Mouse (Mus musculus): ENCODE measurements around the gene Pdcd4. TPM values are rescaled to one million over a fixed set of nuclear protein-coding genes. Genes with fewer than 3 reads are reported as not detected.

Gene Pdcd4
- polyA plus RNA-seq, 1 experiment from 2014 or later = 62.0 TPM

- WGBS = 90% methylated on average over 1 of the region's 1 CpGs
- Histone ChIP-seq H3K9ac (ENCODE audit: low read length) (no peak overlapping the region), H3K27me3 (ENCODE audit: control insufficient read depth, insufficient read depth, low read length) (no peaks in the 10 kb centered on the region), H3K4me1 (ENCODE audit: control insufficient read depth, insufficient read depth, low read length) (no peaks in the 10 kb centered on the region), H3K4me2 (ENCODE audit: low read depth) (no peak overlapping the region), H3K27ac (ENCODE audit: low read depth, low read length) (no peak overlapping the region), H3K36me3 (ENCODE audit: control insufficient read depth, insufficient read depth, low read length) (no peaks in the 10 kb centered on the region), H3K4me3 (ENCODE audit: low read depth, low read length) (no peak overlapping the region), H3K9me3 (ENCODE audit: control insufficient read depth, low read length) (no peaks in the 10 kb centered on the region)
- DNase-seq (ENCODE audit: low spot score) (no peak), ATAC-seq (ENCODE audit: insufficient read depth, low FRiP score, low TSS enrichment) (no peak)
These were observed 23.2 kb upstream of the Pdcd4 start for GRCm38 (mm10) chr19:53868796-53869195.

GRCm38 (mm10) chr19:53869427-53870385 is 22.3 kb upstream of the Pdcd4 start:
- Histone ChIP-seq H3K4me2 (ENCODE audit: low read depth) (no peak overlapping the region), H3K27me3 (ENCODE audit: control insufficient read depth, insufficient read depth, low read length) (no peaks in the 10 kb centered on the region), H3K9me3 (ENCODE audit: control insufficient read depth, low read length) (no peaks in the 10 kb centered on the region), H3K36me3 (ENCODE audit: control insufficient read depth, insufficient read depth, low read length) (no peaks in the 10 kb centered on the region), H3K4me3 (ENCODE audit: low read depth, low read length) (no peak overlapping the region), H3K27ac (ENCODE audit: low read depth, low read length) (no peak overlapping the region), H3K4me1 (ENCODE audit: control insufficient read depth, insufficient read depth, low read length) (no peaks in the 10 kb centered on the region), H3K9ac (ENCODE audit: low read length) (no peak overlapping the region)
- ATAC-seq (ENCODE audit: insufficient read depth, low FRiP score, low TSS enrichment) = no peak
- DNase-seq (ENCODE audit: low spot score) = no peak
- WGBS = 76% methylated on average over 4 of the region's 4 CpGs

- ATAC-seq (ENCODE audit: insufficient read depth, low FRiP score, low TSS enrichment) = no peak
- Histone ChIP-seq H3K9me3 (ENCODE audit: control insufficient read depth, low read length) (no peaks in the 10 kb centered on the region), H3K27me3 (ENCODE audit: control insufficient read depth, insufficient read depth, low read length) (no peaks in the 10 kb centered on the region), H3K36me3 (ENCODE audit: control insufficient read depth, insufficient read depth, low read length) (no peaks in the 10 kb centered on the region), H3K4me1 (ENCODE audit: control insufficient read depth, insufficient read depth, low read length) (no peaks in the 10 kb centered on the region), H3K27ac (ENCODE audit: low read depth, low read length) (no peak overlapping the region), H3K4me2 (ENCODE audit: low read depth) (no peak overlapping the region), H3K4me3 (ENCODE audit: low read depth, low read length) (no peak overlapping the region), H3K9ac (ENCODE audit: low read length) (no peak overlapping the region)
- no peak for DNase-seq (ENCODE audit: low spot score)
- 59% methylated on average over 2 of the region's 2 CpGs for WGBS
These were observed 21.5 kb upstream of the Pdcd4 start for GRCm38 (mm10) chr19:53870568-53870967.

- no peak for DNase-seq (ENCODE audit: low spot score)
- Histone ChIP-seq H3K9ac (ENCODE audit: low read length) (no peak overlapping the region), H3K4me2 (ENCODE audit: low read depth) (no peak overlapping the region), H3K27ac (ENCODE audit: low read depth, low read length) (no peak overlapping the region), H3K36me3 (ENCODE audit: control insufficient read depth, insufficient read depth, low read length) (no peaks in the 10 kb centered on the region), H3K4me1 (ENCODE audit: control insufficient read depth, insufficient read depth, low read length) (no peaks in the 10 kb centered on the region), H3K27me3 (ENCODE audit: control insufficient read depth, insufficient read depth, low read length) (no peaks in the 10 kb centered on the region), H3K9me3 (ENCODE audit: control insufficient read depth, low read length) (no peaks in the 10 kb centered on the region), H3K4me3 (ENCODE audit: low read depth, low read length) (no peak overlapping the region)
- no peak for ATAC-seq (ENCODE audit: insufficient read depth, low FRiP score, low TSS enrichment)
- WGBS = 83% methylated on average over 6 of the region's 6 CpGs
These were observed 20.5 kb upstream of the Pdcd4 start for GRCm38 (mm10) chr19:53871502-53871901.

GRCm38 (mm10) chr19:53872994-53873713 is 18.9 kb upstream of the Pdcd4 start:
- DNase-seq (ENCODE audit: low spot score) (no peak), ATAC-seq (ENCODE audit: insufficient read depth, low FRiP score, low TSS enrichment) (no peak)
- H3K9me3 ChIP-seq (ENCODE audit: control insufficient read depth, low read length) = no peaks in the 10 kb centered on the region
- H3K27me3 ChIP-seq (ENCODE audit: control insufficient read depth, insufficient read depth, low read length) = no peaks in the 10 kb centered on the region
- H3K4me3 ChIP-seq (ENCODE audit: low read depth, low read length) = no peak overlapping the region
- H3K27ac ChIP-seq (ENCODE audit: low read depth, low read length) = no peak overlapping the region
- WGBS = 88% methylated on average over 6 of the region's 6 CpGs
- H3K9ac ChIP-seq (ENCODE audit: low read length) = no peak overlapping the region
- no peaks in the 10 kb centered on the region for H3K36me3 ChIP-seq (ENCODE audit: control insufficient read depth, insufficient read depth, low read length)
- no peaks in the 10 kb centered on the region for H3K4me1 ChIP-seq (ENCODE audit: control insufficient read depth, insufficient read depth, low read length)
- H3K4me2 ChIP-seq (ENCODE audit: low read depth) = no peak overlapping the region

GRCm38 (mm10) chr19:53875246-53875645 is 16.8 kb upstream of the Pdcd4 start:
- H3K27me3 ChIP-seq (ENCODE audit: control insufficient read depth, insufficient read depth, low read length) = no peaks in the 10 kb centered on the region
- H3K9ac ChIP-seq (ENCODE audit: low read length) = no peak overlapping the region
- H3K4me3 ChIP-seq (ENCODE audit: low read depth, low read length) = no peak overlapping the region
- H3K4me2 ChIP-seq (ENCODE audit: low read depth) = no peak overlapping the region
- DNase-seq (ENCODE audit: low spot score) = no peak
- no peak for ATAC-seq (ENCODE audit: insufficient read depth, low FRiP score, low TSS enrichment)
- H3K4me1 ChIP-seq (ENCODE audit: control insufficient read depth, insufficient read depth, low read length) = no peaks in the 10 kb centered on the region
- H3K27ac ChIP-seq (ENCODE audit: low read depth, low read length) = no peak overlapping the region
- WGBS = 92% methylated on average over 6 of the region's 6 CpGs
- no peaks in the 10 kb centered on the region for H3K36me3 ChIP-seq (ENCODE audit: control insufficient read depth, insufficient read depth, low read length)
- no peaks in the 10 kb centered on the region for H3K9me3 ChIP-seq (ENCODE audit: control insufficient read depth, low read length)

- H3K9ac ChIP-seq (ENCODE audit: low read length) = no peak overlapping the region
- no peaks in the 10 kb centered on the region for H3K4me1 ChIP-seq (ENCODE audit: control insufficient read depth, insufficient read depth, low read length)
- no peak overlapping the region for H3K27ac ChIP-seq (ENCODE audit: low read depth, low read length)
- no peak for ATAC-seq (ENCODE audit: insufficient read depth, low FRiP score, low TSS enrichment)
- 78% methylated on average over 1 of the region's 1 CpGs for WGBS
- H3K9me3 ChIP-seq (ENCODE audit: control insufficient read depth, low read length) = no peaks in the 10 kb centered on the region
- DNase-seq (ENCODE audit: low spot score) = no peak
- no peaks in the 10 kb centered on the region for H3K36me3 ChIP-seq (ENCODE audit: control insufficient read depth, insufficient read depth, low read length)
- no peaks in the 10 kb centered on the region for H3K27me3 ChIP-seq (ENCODE audit: control insufficient read depth, insufficient read depth, low read length)
- no peak overlapping the region for H3K4me3 ChIP-seq (ENCODE audit: low read depth, low read length)
- H3K4me2 ChIP-seq (ENCODE audit: low read depth) = no peak overlapping the region
These were observed 14.3 kb upstream of the Pdcd4 start for GRCm38 (mm10) chr19:53877779-53878178.

GRCm38 (mm10) chr19:53880460-53880859 is 11.6 kb upstream of the Pdcd4 start:
- DNase-seq (ENCODE audit: low spot score) (no peak), ATAC-seq (ENCODE audit: insufficient read depth, low FRiP score, low TSS enrichment) (no peak)
- no peak overlapping the region for H3K27ac ChIP-seq (ENCODE audit: low read depth, low read length)
- H3K4me3 ChIP-seq (ENCODE audit: low read depth, low read length) = no peak overlapping the region
- H3K9me3 ChIP-seq (ENCODE audit: control insufficient read depth, low read length) = no peaks in the 10 kb centered on the region
- H3K4me2 ChIP-seq (ENCODE audit: low read depth) = no peak overlapping the region
- no peaks in the 10 kb centered on the region for H3K27me3 ChIP-seq (ENCODE audit: control insufficient read depth, insufficient read depth, low read length)
- 68% methylated on average over 1 of the region's 1 CpGs for WGBS
- H3K9ac ChIP-seq (ENCODE audit: low read length) = no peak overlapping the region
- H3K4me1 ChIP-seq (ENCODE audit: control insufficient read depth, insufficient read depth, low read length) = no peaks in the 10 kb centered on the region
- H3K36me3 ChIP-seq (ENCODE audit: control insufficient read depth, insufficient read depth, low read length) = no peaks in the 10 kb centered on the region
